Mouse (Mus musculus) monocyte, adult 5-6 weeks (primary cell): ENCODE results near the gene Mpig6b. TPM values are rescaled to one million over a fixed set of nuclear protein-coding genes. Genes with fewer than 3 reads are reported as not detected.

Experiments
- ATAC-seq: fragments of 153-309, 156-312 bp; replicated peaks from 2 replicates; pipeline ENCODE4 v1.8.0; 2017; ENCODE audit warnings: mild to moderate bottlenecking; ENCODE audit not compliant: low TSS enrichment, insufficient number of reproducible peaks, severe bottlenecking, poor library complexity, low FRiP score
- total RNA-seq: library from RNA; stranded (forward); fragments of 200-1000, 200-491, 200-594 nt; gene quantifications from 3 replicates; pipeline ENCODE4 v1.2.3, GENCODE M21; 2017

The Mpig6b gene
- total RNA-seq, 1 experiment from 2014 or later: 0.57 TPM

- ATAC-seq: peak; percentile 95
Observed at GRCm38 (mm10) chr17:35088825-35089644, 23.1 kb upstream of the Mpig6b start, which contains the start of gene Abhd16a. Abhd16a (plus strand) TSS chr17:35089263.

DNA sequence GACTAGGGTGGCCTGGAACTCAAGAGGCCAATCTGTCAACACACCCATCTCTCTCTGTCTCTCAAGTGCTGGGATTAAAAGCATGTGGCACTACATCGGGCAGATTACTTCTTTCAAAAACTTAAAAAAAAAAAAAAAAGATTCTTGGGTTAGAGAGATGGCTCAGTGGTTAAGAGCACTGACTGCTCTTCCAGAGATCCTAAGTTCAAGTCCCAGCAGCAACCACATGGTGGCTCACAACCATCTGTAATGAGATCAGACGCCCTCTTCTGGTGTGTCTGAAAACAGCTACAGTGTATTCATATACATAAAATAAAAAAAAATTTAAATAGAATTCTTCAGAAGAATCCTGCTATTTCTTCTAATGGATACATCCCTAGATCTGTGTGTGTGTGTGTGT is 22.2 kb upstream of the Mpig6b start:
- ATAC-seq: no peak

DNA sequence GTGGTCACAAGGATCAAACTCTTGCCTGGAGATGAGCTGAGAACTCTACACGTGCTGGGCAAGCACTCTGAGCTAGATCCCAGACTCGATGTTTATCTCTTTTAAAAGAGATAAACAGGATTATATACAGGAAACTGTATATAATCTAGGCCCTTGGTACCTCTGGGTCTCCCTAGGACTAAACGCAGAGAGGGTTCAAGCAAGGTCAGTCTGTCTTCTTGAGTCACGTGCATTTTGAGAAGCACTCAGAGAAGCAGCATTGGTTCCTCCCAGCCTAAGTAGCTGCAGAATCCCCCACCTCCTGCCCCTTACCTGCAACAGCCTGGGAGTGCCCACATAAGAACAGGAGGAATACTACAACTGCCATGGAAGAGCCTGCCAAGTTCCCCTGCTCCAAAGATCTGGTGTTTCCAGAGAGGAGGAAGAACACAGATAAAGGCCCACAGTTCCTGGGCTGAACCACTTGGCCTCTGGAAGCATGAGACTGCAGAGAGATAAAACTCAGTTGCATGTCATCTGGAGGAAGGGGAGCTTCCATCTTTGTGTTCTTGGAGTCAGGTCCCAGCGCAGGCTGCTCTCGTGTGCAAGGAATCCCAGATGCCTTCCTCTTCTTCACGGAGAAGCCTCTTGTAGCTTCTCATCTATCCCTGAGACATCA is 19.4 kb upstream of the Mpig6b start, which contains the start of gene Ly6g6f:
Ly6g6f (minus strand) TSS at position 403 of the 658 bp plus-strand sequence.
- ATAC-seq: no peak

GRCm38 (mm10) chr17:35083929-35084497 is 18.0 kb upstream of the Mpig6b start:
- ATAC-seq: no peak

GRCm38 (mm10) chr17:35082841-35083576 is 17.0 kb upstream of the Mpig6b start:
- ATAC-seq: no peak

GRCm38 (mm10) chr17:35080710-35081109 is 14.7 kb upstream of the Mpig6b start:
- ATAC-seq: no peak

DNA sequence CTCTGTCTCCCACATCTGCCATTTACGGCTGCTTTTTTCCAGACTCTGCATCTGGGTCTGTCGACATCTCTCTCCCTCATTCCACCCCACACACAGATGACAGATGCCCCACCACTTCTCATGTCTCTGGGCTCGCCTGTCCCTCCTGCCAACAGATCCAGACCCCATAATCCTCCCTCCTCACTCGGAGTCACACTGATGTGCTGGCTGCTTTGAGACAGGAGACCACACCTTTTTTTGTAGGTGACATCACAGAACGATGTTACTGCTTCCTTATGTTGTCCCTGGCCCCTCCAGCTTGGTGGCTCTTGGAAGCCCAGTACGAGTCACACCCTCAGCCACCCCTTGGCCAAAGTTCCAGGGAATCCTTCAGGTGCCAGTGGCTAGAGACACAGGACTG is 14.3 kb upstream of the Mpig6b start:
- no peak for ATAC-seq

DNA sequence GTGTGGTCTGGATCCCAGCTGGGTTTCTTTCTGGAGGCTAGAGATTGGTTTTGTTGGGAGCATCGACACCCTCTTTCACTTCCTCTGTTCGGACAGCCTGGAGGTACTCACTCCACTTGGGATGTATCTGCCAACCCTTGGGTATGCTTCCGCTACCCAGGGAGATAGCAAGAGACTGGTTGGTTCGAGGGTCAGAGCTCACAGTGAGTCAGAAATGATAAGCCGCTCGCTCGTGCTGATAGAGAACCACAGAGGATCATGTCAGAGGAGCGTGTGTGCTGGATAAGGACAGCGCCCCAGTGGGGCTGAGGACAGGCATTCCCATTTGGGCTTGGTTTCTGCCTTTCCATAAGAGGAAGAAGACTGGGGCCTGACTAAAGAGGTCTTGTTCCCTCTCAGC is 13.8 kb upstream of the Mpig6b start:
- ATAC-seq: no peak

GRCm38 (mm10) chr17:35077786-35078233 is 11.8 kb upstream of the Mpig6b start, which contains the start of gene Ly6g6d:
Ly6g6d (minus strand) TSS chr17:35078065.
- peak; percentile 83 for ATAC-seq

GRCm38 (mm10) chr17:35077285-35077684 is 11.3 kb upstream of the Mpig6b start:
- no peak for ATAC-seq

DNA sequence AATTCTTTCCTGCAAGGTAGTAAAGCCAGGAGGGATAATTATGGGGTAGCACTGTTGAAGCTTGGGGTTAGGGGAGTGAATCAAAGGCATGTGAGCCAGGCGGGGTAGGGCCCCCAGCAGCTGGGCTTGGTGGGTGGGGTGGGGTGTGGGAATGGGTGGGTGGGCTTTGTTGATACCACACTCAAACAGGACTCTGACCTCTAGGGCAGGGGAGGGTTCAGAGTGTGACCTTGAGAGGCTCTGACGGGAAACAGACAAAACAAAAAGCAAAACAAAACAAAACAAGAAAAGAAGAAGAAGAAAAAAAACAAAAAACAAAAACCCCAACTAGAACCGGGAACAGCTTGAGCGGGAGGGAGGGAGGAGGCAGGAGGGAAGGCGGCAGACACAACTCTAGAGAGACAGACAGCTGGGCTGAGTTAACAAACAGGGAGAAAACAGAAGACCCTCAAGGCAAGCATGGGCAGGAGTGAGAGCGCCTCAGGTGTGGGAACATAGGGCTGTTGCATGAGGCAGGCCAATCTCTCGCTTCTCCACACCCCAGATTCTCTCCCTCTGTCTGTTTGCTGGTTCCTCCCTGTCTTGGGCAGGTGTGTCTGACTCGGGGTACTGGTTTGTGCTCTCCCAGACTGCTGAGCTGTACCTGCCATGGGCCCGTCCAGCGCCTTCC is 10.7 kb upstream of the Mpig6b start, which contains the start of gene Ly6g6e:
Ly6g6e (plus strand) TSS at position 396 of the 670 bp plus-strand sequence.
- no peak for ATAC-seq

- no peak for ATAC-seq
Observed at GRCm38 (mm10) chr17:35074097-35074496, 8.1 kb upstream of the Mpig6b start.

- ATAC-seq: no peak
Observed at GRCm38 (mm10) chr17:35071454-35071853, 5.5 kb upstream of the Mpig6b start.

GRCm38 (mm10) chr17:35070556-35071229 is 4.7 kb upstream of the Mpig6b start:
- ATAC-seq: no peak

DNA sequence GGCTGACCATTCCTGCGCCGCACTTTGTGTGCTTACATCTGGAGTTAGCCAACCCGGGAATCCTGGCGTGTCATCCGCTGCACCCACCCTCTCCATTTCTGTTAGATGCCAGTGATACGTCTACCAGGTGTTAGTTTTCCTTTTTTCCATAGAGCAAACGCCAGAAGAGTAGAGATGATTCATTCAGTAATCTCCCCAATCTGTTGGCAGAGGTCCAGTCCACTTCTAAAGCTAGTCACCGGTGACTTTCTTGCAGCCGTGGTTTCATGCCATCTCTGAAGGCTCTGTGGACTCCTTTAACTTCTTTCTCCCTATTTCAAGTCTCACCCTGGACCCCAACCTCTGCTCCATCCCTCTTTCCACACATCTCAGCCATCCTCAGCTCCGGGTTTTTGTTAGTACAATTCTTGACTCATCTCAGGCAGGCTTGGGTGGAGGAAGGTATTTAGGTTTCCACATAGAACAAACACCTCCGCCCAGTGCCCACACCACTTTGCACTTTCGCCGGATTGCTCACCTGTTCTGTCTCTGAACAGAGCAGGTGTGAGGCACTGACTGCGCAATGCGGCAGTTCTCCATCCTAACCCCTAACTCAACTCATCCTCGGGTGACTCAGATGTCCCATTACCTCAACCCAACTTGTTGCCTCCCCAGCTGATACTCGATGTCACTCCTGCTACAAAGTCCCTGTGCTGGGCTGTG is 2.4 kb upstream of the Mpig6b start:
- ATAC-seq: no peak

GRCm38 (mm10) chr17:35064951-35065947 is 735 bp downstream of the Mpig6b start, which contains the start of gene Ly6g6c:
Ly6g6c (plus strand) TSS chr17:35065388.
- ATAC-seq: peak; percentile 59
